11 mouse cellular contexts compared by ENCODE assay signal in genomic region chr3:68403783-68404217, GRCm38 (mm10).
DNase-seq lines count a peak whose midpoint lies in the region; ATAC-seq lines count a peak whose summit lies in the region.
"Had no signal": no experiment of that assay in that cellular context is flagged by ENCODE, and none has a peak within 500 bp of the region (broad histone marks: within the 10 kb centered on the region; RNA-seq: fewer than 3 reads in every experiment).

No protein-coding gene starts in this region.

- peaks cover 11% of the 10 kb centered on the region for H3K4me1 ChIP-seq in heart, embryonic 12.5 days (replicated peaks)
- H3K4me1 ChIP-seq in hindbrain, embryonic 16.5 days (ENCODE audit: control insufficient read depth, insufficient read depth, low read depth, low read length), result peaks cover 10% of the 10 kb centered on the region
- H3K4me1 ChIP-seq in neural tube, embryonic 14.5 days (ENCODE audit: control insufficient read depth, insufficient read depth, low read length), result no peaks in the 10 kb centered on the region; the same call in 1 of the 2 replicates
- H3K4me1 ChIP-seq: intestine, embryonic 15.5 days; limb, embryonic 12.5 days had no signal

- no peak overlapping the region for H3K9ac ChIP-seq in heart, embryonic 12.5 days
- H3K9ac ChIP-seq in hindbrain, embryonic 16.5 days (ENCODE audit: low read depth, low read length), result no peak overlapping the region
- no peak overlapping the region for H3K9ac ChIP-seq in neural tube, embryonic 14.5 days (replicated peaks; ENCODE audit: low read depth, low read length)
- H3K9ac ChIP-seq: intestine, embryonic 15.5 days; limb, embryonic 12.5 days had no signal

- no peaks in the 10 kb centered on the region for H3K27me3 ChIP-seq in heart, embryonic 12.5 days (replicated peaks)
- H3K27me3 ChIP-seq in hindbrain, embryonic 16.5 days (replicated peaks; ENCODE audit: control insufficient read depth, insufficient read depth, low read length), result no peaks in the 10 kb centered on the region
- H3K27me3 ChIP-seq in neural tube, embryonic 14.5 days (ENCODE audit: control insufficient read depth, insufficient read depth, low read length), result no peaks in the 10 kb centered on the region
- H3K27me3 ChIP-seq: intestine, embryonic 15.5 days; limb, embryonic 12.5 days had no signal

- ATAC-seq in heart, embryonic 12.5 days (ENCODE audit: insufficient number of reproducible peaks, low FRiP score), result no peak
- ATAC-seq in hindbrain, embryonic 16.5 days, result peak; percentile 82
- peak; percentile 76 for ATAC-seq in neural tube, embryonic 14.5 days (ENCODE audit: low read depth)
- ATAC-seq: intestine, embryonic 15.5 days had no signal

- H3K27ac ChIP-seq in heart, embryonic 12.5 days (ENCODE audit: poor library complexity, severe bottlenecking), result no peak overlapping the region
- H3K27ac ChIP-seq in hindbrain, embryonic 16.5 days (ENCODE audit: low read depth, low read length), result peak overlapping the region; percentile 37
- H3K27ac ChIP-seq in neural tube, embryonic 14.5 days (ENCODE audit: low read depth, low read length), result no peak overlapping the region
- H3K27ac ChIP-seq: intestine, embryonic 15.5 days; limb, embryonic 12.5 days had no signal

- H3K36me3 ChIP-seq in heart, embryonic 12.5 days, result no peaks in the 10 kb centered on the region
- H3K36me3 ChIP-seq in hindbrain, embryonic 16.5 days (ENCODE audit: control insufficient read depth, insufficient read depth, low read length), result no peaks in the 10 kb centered on the region
- H3K36me3 ChIP-seq in neural tube, embryonic 14.5 days (ENCODE audit: control insufficient read depth, insufficient read depth, low read length), result no peaks in the 10 kb centered on the region
- H3K36me3 ChIP-seq: intestine, embryonic 15.5 days; limb, embryonic 12.5 days had no signal

- H3K4me2 ChIP-seq in heart, embryonic 12.5 days, result no peak overlapping the region
- H3K4me2 ChIP-seq in hindbrain, embryonic 16.5 days (ENCODE audit: low read length), result no peak overlapping the region
- no peak overlapping the region for H3K4me2 ChIP-seq in neural tube, embryonic 14.5 days (ENCODE audit: low read depth, low read length)
- H3K4me2 ChIP-seq: intestine, embryonic 15.5 days; limb, embryonic 12.5 days had no signal

- H3K9me3 ChIP-seq in heart, embryonic 12.5 days (replicated peaks), result no peaks in the 10 kb centered on the region
- no peaks in the 10 kb centered on the region for H3K9me3 ChIP-seq in hindbrain, embryonic 16.5 days (ENCODE audit: control insufficient read depth, low read length)
- no peaks in the 10 kb centered on the region for H3K9me3 ChIP-seq in neural tube, embryonic 14.5 days (ENCODE audit: control insufficient read depth, low read length)
- H3K9me3 ChIP-seq: intestine, embryonic 15.5 days; limb, embryonic 12.5 days had no signal

- H3K4me3 ChIP-seq in heart, embryonic 12.5 days, result no peak overlapping the region
- H3K4me3 ChIP-seq in hindbrain, embryonic 16.5 days (ENCODE audit: low read length), result no peak overlapping the region
- H3K4me3 ChIP-seq in neural tube, embryonic 14.5 days (ENCODE audit: low read depth, low read length), result no peak overlapping the region
- H3K4me3 ChIP-seq: intestine, embryonic 15.5 days; limb, embryonic 12.5 days had no signal

- WGBS in heart, embryonic 12.5 days, result 85% methylated on average over 2 of the region's 2 CpGs
- 54% methylated on average over 2 of the region's 2 CpGs for WGBS in hindbrain, embryonic 16.5 days
- WGBS in neural tube, embryonic 14.5 days, result 81% methylated on average over 2 of the region's 2 CpGs

- peak; percentile 7 for DNase-seq in heart, adult 8-10 months (ENCODE audit: low spot score)
- DNase-seq in cerebellum, adult 11-12 months, result peak; percentile 56
- DNase-seq in urinary bladder, postnatal 4 days (ENCODE audit: low spot score in 2 of 2), result no peak
- DNase-seq in ovary, adult 18-20 months (ENCODE audit: low spot score), result no peak
- DNase-seq in embryo, embryonic 10 days (ENCODE audit: low spot score), result no peak
- DNase-seq: lung, postnatal 10 days had no signal

Comparison
In these comparisons a context has a peak if more than half of its experiments do, and no peak if none do; other contexts are left out.
1. DNase-seq: peak in heart, adult 8-10 months (single experiment) and cerebellum, adult 11-12 months (single experiment); none in urinary bladder, postnatal 4 days (0 of 2), ovary, adult 18-20 months (single experiment) and embryo, embryonic 10 days (single experiment).